Mouse (Mus musculus) liver, adult 2 months (tissue): ENCODE data around the gene Peak1. TPM values are rescaled to one million over a fixed set of nuclear protein-coding genes. Genes with fewer than 3 reads are reported as not detected.
A peak's percentile ranks its signal among the peaks of the same experiment; 100 is the strongest.

Source experiments
- DNase-seq: peaks from one replicate; pipeline ENCODE4 v3.0.0-alpha.2; 2011; ENCODE audit warnings: low read depth, low spot score; ENCODE audit errors: extremely low read depth
- H3K27ac ChIP-seq: fragments of 200-500 bp; replicated peaks from 2 replicates; pipeline ENCODE4 v1.5.1; 2012; ENCODE audit warnings: low read depth, mild to moderate bottlenecking, control low read depth, inconsistent platforms, low read length; ENCODE audit not compliant: insufficient read depth
- H3K27me3 ChIP-seq: fragments of 200-500 bp; 2 replicates; pipeline ENCODE4 v1.6.1; 2012; ENCODE audit warnings: mild to moderate bottlenecking, moderate library complexity, low read length, inconsistent platforms; ENCODE audit not compliant: control insufficient read depth, insufficient read depth
- H3K36me3 ChIP-seq: fragments of 200-500 bp; 2 replicates; pipeline ENCODE4 v1.6.1; 2012; ENCODE audit warnings: low read length, inconsistent platforms; ENCODE audit not compliant: control insufficient read depth, insufficient read depth
- H3K4me1 ChIP-seq: fragments of 200-500 bp; 2 replicates; pipeline ENCODE4 v1.6.1; 2011; ENCODE audit warnings: low read length; ENCODE audit not compliant: control insufficient read depth, insufficient read depth
- H3K4me3 ChIP-seq: fragments of 200-500 bp; 2 replicates; pipeline ENCODE4 v1.5.1; 2011; ENCODE audit warnings: low read depth, mild to moderate bottlenecking, control low read depth, low read length, moderate library complexity; ENCODE audit not compliant: insufficient read depth
- H3K79me2 ChIP-seq: fragments of 200-500 bp; 2 replicates; pipeline ENCODE4 v1.6.1; 2012; ENCODE audit warnings: inconsistent platforms, mild to moderate bottlenecking, low read length, moderate library complexity; ENCODE audit not compliant: control insufficient read depth, insufficient read depth
- H3K9ac ChIP-seq: fragments of 200-500 bp; 2 replicates; pipeline ENCODE4 v1.6.1; 2012; ENCODE audit warnings: low read depth, mild to moderate bottlenecking, control low read depth, inconsistent platforms, low read length
- CTCF ChIP-seq: fragments of 200-500 bp; IDR thresholded peaks from 2 replicates; pipeline ENCODE4 v1.5.1; 2011; ENCODE audit warnings: low read depth, low read length, control low read depth
- POLR2A ChIP-seq: fragments of 200-500 bp; IDR thresholded peaks from 2 replicates; pipeline ENCODE4 v1.6.1; 2011; ENCODE audit warnings: low read length, control low read depth; ENCODE audit not compliant: insufficient read depth; ENCODE audit errors: extremely low read depth
- WGBS: fragments of 180-500 bp; shearing (Covaris S2); methylation state at CpG from one replicate; pipeline ENCODE4 v1.1.7; 2018; 5-methylcytosine and 5-hydroxymethylcytosine counted together
- polyA plus RNA-seq: library from polyadenylated mRNA; depleted of rRNA; stranded (reverse); fragments of >200 nt; gene quantifications from 2 replicates; pipeline ENCODE4 v1.2.3, GENCODE M21; 2012
- total RNA-seq: library from RNA; depleted of rRNA; stranded (reverse); fragments of >200 nt; gene quantifications from 2 replicates; pipeline ENCODE4 v1.2.3, GENCODE M21; 2014

The Peak1 gene
- total and polyA plus RNA-seq, 2 experiments: 2.8 to 10.7 TPM

DNA sequence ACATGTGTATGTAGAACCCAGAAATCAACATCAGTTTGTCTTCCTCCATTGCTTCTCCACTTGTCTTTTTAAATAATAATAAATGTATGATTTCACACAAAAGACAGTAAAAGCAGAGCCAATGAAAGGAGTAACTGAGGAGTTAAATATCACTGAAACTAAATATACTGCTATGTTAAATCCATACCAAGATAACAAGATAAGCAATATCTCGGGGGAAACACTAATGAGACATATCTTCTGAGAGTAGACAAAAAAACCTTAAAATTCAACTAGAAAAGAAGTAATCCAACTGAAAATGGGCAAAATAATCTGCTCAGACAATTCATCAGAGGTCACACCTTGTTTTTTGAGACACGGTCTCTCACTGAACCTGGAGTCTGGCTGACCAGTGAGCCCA lies 7.9 kb downstream of the Peak1 start:
- Histone ChIP-seq H3K4me1 (no peaks in the 10 kb centered on the region; the same call in none of the 2 replicates), H3K79me2 (peaks cover 14% of the 10 kb centered on the region; the same call in 1 of the 2 replicates), H3K4me3 (no peak overlapping the region), H3K9ac (no peak overlapping the region), H3K36me3 (no peaks in the 10 kb centered on the region), H3K27ac (no peak overlapping the region), H3K27me3 (no peaks in the 10 kb centered on the region)
- no peak for TF ChIP-seq CTCF
- no peak for TF ChIP-seq POLR2A
- no peak for DNase-seq
- WGBS: 82% methylated on average over 2 of the region's 2 CpGs

DNA sequence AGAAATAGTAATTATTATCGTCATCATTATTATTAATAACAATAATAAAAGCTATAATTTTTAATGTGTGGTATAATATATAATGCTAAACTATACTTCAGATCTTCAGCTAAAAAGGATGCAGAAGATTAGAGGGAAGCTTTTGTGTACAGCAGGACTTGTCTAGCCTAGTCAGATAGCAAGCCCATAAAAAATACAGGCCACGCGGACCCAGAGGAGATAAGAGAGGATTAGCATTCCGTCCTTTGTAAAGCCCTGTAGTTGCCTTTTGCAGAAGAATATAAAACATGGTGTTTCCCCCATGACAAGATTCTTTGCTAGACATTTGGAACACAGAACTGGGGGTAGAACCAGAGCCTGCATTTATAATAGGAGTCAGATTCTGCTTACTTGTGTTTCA lies 13.2 kb downstream of the Peak1 start:
- H3K9ac ChIP-seq: no peak overlapping the region
- no peak overlapping the region for H3K4me3 ChIP-seq
- peaks cover 6% of the 10 kb centered on the region for H3K4me1 ChIP-seq
- no peak overlapping the region for H3K27ac ChIP-seq
- H3K27me3 ChIP-seq: no peaks in the 10 kb centered on the region
- DNase-seq: no peak
- TF ChIP-seq CTCF: no peak
- no peak for TF ChIP-seq POLR2A
- peaks cover 15% of the 10 kb centered on the region; the same call in 1 of the 2 replicates for H3K79me2 ChIP-seq
- no peaks in the 10 kb centered on the region for H3K36me3 ChIP-seq
- 79% methylated on average over 4 of the region's 4 CpGs for WGBS

DNA sequence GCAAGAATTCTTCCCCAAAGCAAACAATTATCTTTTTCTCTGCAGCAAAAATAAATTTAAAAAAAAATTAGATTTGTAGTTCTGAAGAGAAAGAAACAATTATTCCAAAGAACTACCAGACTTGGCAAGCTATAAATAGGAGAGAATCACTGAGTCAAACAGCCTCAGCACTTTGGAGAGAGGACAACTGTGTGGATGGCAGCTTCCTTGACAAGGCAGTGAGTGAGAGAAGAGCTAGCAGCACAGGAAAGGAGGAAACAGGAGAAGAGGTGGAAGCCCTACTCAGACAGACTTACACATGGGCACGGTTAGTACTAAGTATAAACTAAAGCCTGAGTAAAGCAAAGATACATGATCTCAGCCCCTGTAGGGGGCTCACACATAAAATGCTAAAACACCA lies 21.6 kb downstream of the Peak1 start:
- Histone ChIP-seq H3K27me3 (no peaks in the 10 kb centered on the region), H3K79me2 (peaks cover 14% of the 10 kb centered on the region; the same call in 1 of the 2 replicates), H3K4me1 (peaks cover 7% of the 10 kb centered on the region), H3K36me3 (no peaks in the 10 kb centered on the region), H3K9ac (no peak overlapping the region), H3K27ac (no peak overlapping the region), H3K4me3 (no peak overlapping the region)
- 61% methylated on average over 1 of the region's 1 CpGs for WGBS
- TF ChIP-seq CTCF (no peak), POLR2A (no peak)
- no peak for DNase-seq

DNA sequence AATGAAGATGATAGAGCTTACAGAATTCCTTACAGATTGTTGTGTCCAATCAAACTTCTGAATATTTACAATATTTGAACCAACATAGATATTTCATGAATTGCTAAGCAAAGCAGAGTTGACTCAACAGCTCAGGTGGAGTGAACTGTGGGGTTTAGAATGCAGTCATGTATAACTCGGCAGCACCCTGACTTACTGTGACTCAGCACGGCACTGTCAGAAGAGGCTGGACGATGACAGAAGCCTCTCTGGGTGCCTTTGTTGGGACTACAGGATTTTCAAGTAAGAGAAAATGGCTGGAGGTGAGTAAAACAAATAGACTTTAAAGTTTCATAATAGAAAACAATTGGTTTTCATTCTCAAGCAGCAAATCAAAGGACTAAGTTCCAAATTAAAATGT lies 25.0 kb downstream of the Peak1 start:
- WGBS: 77% methylated on average over 3 of the region's 3 CpGs
- H3K27ac ChIP-seq: no peak overlapping the region
- no peak for DNase-seq
- H3K4me1 ChIP-seq: peaks cover 7% of the 10 kb centered on the region
- H3K79me2 ChIP-seq: peaks cover 14% of the 10 kb centered on the region; the same call in 1 of the 2 replicates
- H3K27me3 ChIP-seq: no peaks in the 10 kb centered on the region
- TF ChIP-seq POLR2A (no peak), CTCF (no peak)
- H3K9ac ChIP-seq: no peak overlapping the region
- no peaks in the 10 kb centered on the region for H3K36me3 ChIP-seq
- no peak overlapping the region for H3K4me3 ChIP-seq

DNA sequence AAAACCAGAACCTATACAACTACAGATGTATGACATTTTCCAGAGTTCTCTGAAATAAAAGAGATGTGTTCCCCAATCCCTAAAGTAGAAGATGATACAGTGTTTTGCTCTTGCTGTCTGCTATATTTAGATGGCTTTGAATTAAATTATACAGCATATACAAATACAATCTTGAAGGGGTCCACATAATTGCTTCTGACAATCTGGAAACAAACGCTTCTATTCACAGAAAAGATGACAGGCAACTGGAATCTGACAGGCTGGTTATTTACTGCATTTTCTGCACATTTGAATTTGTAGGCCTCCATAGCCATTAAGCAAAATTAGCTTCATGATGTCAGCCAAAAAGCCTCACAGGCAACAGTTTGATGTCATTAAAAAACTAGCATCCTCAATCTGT lies 35.1 kb downstream of the Peak1 start:
- no peaks in the 10 kb centered on the region for H3K27me3 ChIP-seq

DNA sequence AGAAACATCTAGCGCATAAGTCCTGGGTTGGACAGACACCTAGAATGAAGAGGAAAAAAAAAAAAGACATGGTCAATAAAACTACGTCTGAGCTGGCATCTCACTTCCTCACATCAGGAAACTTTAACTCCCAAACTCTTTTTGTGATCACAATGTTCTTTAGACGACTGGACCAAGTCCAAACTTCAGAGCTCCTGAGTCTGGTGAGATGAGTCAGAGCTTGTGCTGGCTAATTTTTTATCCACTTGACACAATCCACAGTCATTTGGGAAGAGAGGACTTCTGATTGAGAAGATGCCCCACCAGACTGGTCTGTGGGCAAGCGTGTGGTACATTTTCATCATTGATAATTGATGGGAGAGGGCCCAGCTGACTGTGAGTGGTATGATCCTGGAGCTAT lies 43.5 kb downstream of the Peak1 start:
- DNase-seq: peak; percentile 24
- TF ChIP-seq POLR2A: no peak
- TF ChIP-seq CTCF: no peak
- Histone ChIP-seq H3K36me3 (no peaks in the 10 kb centered on the region), H3K9ac (no peak overlapping the region), H3K4me3 (no peak overlapping the region), H3K27me3 (no peaks in the 10 kb centered on the region), H3K4me1 (peaks cover 3% of the 10 kb centered on the region), H3K79me2 (peaks cover 12% of the 10 kb centered on the region; the same call in 1 of the 2 replicates), H3K27ac (no peak overlapping the region)
- WGBS: 45% methylated on average over 4 of the region's 4 CpGs

More for the DNA sequence above, 35.1 kb downstream of the Peak1 start:
- no peak for TF ChIP-seq POLR2A
- TF ChIP-seq CTCF: no peak
- Histone ChIP-seq H3K4me1 (no peaks in the 10 kb centered on the region), H3K9ac (no peak overlapping the region), H3K4me3 (no peak overlapping the region), H3K27ac (no peak overlapping the region), H3K36me3 (no peaks in the 10 kb centered on the region), H3K79me2 (peaks cover 13% of the 10 kb centered on the region; the same call in 1 of the 2 replicates)
- 93% methylated on average over 1 of the region's 1 CpGs for WGBS
- no peak for DNase-seq
